Mouse (Mus musculus): ENCODE measurements around the gene Tepp.

Gene Tepp

GRCm38 (mm10) chr8:95310342-95310970 is at the start of gene Tepp:
Gene Tepp (plus strand): TSS chr8:95310566.
- DNase-seq (ENCODE audit: low spot score in 2 of 2): no peak

DNA sequence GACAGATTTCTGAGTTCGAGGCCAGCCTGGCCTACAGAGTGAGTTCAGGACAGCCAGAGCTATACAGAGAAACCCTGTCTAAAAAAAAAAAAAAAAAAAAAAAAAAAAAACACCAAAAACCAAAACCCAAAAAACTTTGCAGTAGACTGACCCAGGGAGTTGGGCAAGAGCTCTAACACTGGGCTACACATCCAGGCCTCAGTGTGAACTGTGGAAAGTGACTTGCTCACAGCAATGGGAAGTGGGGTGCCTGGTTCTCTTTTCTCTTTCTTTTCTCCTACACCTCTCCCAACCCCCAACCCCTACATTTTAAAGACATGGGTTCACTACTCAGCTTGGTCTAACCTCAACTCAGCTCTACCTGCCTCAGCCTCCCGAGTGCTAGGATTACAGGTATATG is 48.2 kb upstream of the Tepp start:
- DNase-seq (ENCODE audit: low spot score in 2 of 2): no peak

GRCm38 (mm10) chr8:95270501-95270900 is 39.9 kb upstream of the Tepp start:
- DNase-seq (ENCODE audit: low spot score in 2 of 2): no peak

DNA sequence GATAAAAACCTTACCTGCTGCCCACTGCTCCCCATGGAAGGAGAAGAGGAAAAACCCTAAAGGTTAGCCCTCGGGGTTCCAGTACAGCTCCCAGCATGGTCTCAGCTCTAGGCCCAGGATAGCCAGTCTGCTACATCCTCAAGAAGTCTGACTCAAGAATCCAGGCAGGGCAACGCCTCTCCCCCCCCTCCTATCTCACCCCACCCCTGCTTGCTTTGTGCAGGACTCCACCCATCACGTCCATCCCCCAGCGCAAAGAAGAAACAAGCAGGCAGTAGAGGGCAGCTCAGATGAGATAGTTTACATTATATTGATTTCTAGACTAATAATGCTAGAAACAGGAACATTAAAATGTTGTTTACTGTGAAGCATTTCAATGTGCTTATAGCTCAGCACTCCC is 38.5 kb upstream of the Tepp start:
- no peak for DNase-seq (ENCODE audit: low spot score in 2 of 2)

DNA sequence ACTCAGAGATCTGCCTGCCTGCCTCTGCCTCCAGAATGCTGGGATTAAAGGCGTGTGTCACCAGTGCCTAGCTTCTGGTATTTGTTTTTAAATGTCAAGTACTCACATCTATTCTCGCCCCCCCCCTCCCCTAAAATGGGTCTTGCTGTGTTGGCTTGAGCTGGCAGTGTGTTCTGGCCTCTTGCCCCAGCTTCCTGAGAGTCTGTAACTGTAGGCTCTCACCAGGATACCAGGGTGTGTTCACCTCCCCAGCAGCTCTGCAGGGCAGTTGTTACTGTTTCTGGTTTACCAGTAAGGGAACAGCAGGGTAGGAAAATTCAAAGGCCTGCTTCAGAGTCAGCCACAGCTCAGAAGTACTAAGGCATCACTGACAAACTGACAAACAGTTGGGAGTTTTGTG is 37.5 kb upstream of the Tepp start:
- DNase-seq (ENCODE audit: low spot score in 2 of 2): no peak

- peak in 1 of 2 experiments; percentile 4 for DNase-seq (ENCODE audit: low spot score in 2 of 2)
Observed at GRCm38 (mm10) chr8:95281493-95281892, 28.9 kb upstream of the Tepp start.

DNA sequence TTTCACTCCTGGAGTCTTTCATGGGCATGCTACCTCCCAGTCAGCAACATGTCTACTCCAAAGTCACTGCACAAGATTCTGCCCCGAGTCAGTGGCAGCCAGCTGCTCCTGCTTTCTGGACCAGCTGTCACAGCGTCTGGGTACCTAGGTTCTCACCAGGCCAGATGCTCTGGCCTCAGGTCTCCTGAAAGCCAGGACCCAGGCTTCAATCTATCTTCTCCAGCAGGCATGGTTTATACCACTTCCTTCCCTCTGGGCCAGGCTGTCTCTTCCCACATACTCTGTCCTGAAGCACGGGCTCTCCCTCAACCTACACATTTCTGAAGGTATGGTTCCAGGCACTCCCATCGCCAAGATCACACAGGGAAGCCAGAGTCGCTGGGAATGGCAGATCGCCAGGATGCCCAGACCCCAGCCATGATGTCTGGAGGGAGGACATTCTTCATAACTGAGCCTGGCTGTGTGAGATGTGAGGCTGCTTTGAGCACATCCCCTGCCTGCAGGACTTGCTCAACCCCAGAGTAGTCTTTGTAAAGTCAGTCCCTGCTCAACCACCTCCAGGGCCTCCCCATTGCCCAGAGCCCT is 21.2 kb upstream of the Tepp start:
- no peak for DNase-seq (ENCODE audit: low spot score in 2 of 2)

- no peak for DNase-seq (ENCODE audit: low spot score in 2 of 2)
Observed at GRCm38 (mm10) chr8:95293172-95293571, 17.2 kb upstream of the Tepp start.

DNA sequence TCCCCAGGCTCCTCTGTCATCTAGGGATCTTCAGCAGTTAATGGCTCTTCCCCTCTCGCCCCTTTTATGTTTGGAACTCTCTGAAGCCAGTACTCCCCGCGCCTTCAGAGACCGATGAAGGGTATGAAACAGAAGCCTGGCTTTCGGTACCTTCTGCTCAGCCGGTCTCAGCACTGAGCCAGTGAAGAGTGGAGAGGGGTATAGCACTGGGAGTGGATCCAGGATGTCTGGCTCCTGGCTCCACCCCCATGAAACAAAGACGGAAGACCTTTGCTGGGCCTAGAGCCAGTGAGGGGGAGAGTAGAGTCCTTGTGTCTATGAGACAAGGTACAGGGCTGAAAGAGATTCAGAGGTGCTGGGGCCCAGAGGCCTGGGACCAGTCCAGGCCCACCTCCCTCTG is 16.5 kb upstream of the Tepp start:
- DNase-seq (ENCODE audit: low spot score in 2 of 2): no peak

- DNase-seq (ENCODE audit: low spot score in 2 of 2): no peak
Observed at GRCm38 (mm10) chr8:95302410-95302809, 8.0 kb upstream of the Tepp start.

DNA sequence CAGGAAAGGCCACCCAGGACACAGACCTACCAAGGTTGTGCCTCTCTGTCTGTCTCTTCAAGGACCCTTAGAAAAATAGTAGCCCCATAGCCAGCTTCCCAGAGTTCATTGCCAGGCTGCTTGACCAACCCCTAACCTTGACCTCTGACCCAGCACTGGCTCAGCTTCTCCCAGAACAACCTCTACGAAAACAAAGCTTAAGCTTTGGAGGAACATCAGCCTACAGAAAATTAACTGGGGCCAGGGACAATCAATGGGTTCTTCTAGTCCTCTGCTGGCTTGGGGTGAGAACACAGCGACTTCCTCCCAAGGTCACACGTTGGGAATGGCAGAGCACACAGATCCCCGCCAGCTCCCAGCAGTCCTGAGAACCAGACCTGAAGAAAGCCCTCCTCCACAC is 4.8 kb upstream of the Tepp start:
- no peak for DNase-seq (ENCODE audit: low spot score in 2 of 2)

DNA sequence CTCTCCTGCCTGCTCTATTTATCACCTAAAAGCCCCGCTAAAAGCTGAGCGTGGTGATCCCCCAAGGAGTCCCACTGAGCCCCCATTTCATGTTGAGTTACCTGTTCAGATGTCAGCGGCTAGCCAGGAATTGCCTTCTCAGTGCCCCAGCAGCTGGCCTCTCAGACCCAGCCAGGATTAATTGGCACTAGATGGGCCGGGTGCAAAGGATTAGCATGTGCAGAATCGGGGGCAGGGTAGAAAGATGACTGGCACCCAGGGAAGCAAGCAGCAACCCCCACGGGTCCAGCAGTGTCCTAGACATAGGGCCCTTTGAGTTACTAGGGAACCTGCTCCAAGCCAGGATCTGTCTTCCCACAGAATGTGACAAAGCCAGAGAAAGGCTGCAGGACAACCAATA is 3.9 kb upstream of the Tepp start, which contains the start of gene Cngb1:
Cngb1 (minus strand) TSS at position 155 of the 400 bp plus-strand sequence.
- DNase-seq (ENCODE audit: low spot score in 2 of 2): no peak

- no peak for DNase-seq (ENCODE audit: low spot score in 2 of 2)
Observed at GRCm38 (mm10) chr8:95312836-95313235, 2.5 kb downstream of the Tepp start.

DNA sequence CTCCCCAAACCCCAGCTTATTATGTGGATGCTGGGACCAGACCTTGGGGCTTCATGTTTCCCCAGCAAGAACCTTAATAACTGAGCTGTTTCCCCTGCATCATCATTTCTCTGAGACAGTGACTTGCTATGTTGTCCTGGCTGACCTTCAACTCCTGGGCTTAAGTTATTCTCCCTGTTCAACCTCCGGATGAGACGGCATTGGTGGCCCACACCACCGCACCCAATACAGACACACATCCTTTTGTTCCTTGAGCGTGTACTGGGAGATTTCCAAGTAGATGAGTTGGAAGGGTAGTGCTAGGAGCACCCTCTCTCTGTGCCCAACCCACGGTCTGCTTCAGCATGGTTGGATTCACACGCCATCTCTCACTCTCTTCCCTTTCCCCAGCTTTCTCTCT is 3.5 kb downstream of the Tepp start:
- DNase-seq (ENCODE audit: low spot score in 2 of 2): no peak

- DNase-seq (ENCODE audit: low spot score in 2 of 2): no peak
Observed at GRCm38 (mm10) chr8:95314707-95315106, 4.3 kb downstream of the Tepp start.

DNA sequence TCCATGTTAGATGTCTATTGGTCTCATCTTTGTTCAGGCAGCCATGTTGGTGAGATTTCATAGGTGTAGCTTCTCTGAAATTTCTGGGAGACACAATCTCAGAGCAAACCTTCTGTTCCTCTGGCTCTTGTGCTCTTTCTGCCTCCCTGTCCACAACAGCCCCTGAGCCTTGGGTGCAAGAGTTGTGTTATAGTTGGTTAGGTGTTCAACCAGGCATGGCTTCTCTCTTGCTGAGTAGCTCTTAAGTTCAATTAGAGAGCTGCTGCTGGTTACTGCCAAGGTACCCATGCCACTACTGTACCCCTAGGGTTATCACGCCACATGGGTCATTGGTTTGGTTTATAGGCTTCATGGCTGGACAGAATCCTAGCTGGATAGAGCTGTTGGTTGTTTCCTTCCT is 5.0 kb downstream of the Tepp start:
- no peak for DNase-seq (ENCODE audit: low spot score in 2 of 2)

DNA sequence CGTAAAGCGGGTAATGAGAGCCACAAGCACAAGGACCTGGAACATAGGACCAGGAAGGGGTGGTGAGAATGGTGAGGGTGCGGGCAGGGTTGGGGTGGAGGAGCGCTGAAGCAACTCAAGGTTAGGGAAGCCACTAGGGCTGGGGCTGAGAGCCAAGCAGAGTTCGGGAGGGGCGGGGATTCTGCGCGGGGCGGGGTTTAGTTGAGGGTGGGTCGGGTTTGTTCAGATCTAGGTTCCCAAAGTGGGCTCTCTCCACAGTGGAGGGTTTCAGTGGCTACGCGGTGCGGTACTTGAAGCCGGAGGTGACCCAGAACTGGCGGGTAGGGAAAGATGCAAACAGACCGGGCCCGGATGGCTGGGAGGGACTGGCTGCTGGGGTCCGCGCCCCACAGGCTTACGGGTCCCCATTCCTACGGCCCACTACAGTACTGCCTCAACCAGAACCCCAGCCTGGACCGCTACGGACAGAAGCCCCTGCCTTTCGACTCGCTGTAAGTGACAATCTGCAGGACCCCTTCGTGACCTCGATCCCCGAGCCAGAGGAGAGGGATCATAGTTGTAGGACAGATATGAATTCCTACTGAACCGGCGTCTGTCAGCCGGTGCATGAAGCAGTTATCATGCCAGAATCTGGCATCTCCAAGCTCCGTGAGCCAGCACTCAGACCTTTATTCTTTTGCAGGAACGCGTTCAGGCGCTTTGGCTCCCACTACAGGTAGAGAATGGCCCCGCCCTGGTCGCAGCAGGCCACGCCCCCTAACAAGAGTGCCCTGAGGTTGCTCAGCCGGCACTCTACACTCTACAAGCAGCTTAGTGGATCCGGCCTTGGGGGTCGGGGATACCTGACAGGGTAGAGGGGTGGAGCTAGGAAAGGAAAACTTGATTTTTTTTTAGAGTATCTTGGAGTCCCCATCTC is 10.1 kb downstream of the Tepp start:
- DNase-seq (ENCODE audit: low spot score in 2 of 2): no peak

GRCm38 (mm10) chr8:95323201-95323600 is 12.8 kb downstream of the Tepp start:
- DNase-seq (ENCODE audit: low spot score in 2 of 2): no peak

GRCm38 (mm10) chr8:95324646-95325045 is 14.3 kb downstream of the Tepp start:
- no peak for DNase-seq (ENCODE audit: low spot score in 2 of 2)

DNA sequence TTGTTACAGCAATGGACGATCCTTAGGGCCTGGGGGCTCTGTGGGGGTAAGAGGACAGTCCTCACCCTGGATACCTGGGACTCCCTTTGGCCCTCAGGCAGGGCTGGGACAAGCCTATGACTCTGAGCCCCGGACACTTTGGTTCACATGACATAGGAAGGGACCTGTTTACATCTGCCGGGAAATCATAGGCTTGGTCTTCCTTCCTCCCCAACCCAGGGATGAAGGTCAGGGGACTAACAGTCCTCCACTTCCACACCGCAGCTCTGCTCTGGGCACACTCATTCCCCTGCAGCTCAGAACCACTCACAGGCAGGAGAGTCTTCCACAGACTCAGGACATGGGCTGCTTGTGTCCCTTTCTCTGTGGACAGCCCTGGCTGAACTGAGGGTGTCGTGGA is 16.5 kb downstream of the Tepp start:
- DNase-seq (ENCODE audit: low spot score in 2 of 2): no peak

DNA sequence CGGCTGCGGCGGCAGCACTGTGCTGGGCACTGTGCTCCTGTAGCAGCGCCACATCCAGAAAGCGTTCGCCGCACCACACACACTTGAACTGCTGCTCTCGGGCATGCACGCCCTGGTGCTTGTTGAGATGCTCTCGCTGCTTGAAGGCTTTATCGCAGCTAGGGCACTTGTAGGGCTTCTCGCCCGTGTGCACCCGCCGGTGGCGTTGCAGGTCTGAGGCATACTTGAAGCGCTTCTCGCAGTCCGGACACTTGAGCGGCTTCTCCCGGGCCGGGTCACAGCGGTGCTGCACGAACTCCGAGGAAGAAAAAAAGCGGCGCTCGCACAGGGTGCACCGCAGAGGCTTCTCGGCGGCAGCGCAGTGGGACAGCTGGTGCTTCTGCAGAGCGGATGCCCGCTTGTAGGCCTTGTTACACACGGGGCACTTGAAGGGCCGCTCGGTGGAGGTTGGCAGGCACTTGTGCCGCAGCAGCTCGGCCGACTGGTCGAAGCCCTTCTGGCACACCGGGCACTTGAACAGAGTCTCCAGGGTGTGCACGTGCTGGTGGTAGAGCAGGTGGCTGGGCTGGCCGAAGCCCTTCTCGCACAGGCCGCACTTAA is 17.6 kb downstream of the Tepp start:
- DNase-seq (ENCODE audit: low spot score in 2 of 2): no peak

- no peak for DNase-seq (ENCODE audit: low spot score in 2 of 2)
Observed at GRCm38 (mm10) chr8:95330367-95330766, 20.0 kb downstream of the Tepp start.

Data from right cerebral cortex, postnatal 36 days (tissue).